Mouse (Mus musculus): ENCODE measurements around the gene Cyb5r3.

- TF ChIP-seq CTCF (IDR thresholded peaks at IDR 0.05; ENCODE audit: extremely low read depth, insufficient read depth, insufficient read length, insufficient replicate concordance) (no peak), POLR2A (IDR thresholded peaks at IDR 0.05; ENCODE audit: low read depth, low read length) (no peak)
These were observed 45.8 kb downstream of the Cyb5r3 start for GRCm38 (mm10) chr15:83126582-83126981.

Data from spleen, adult 2 months (tissue).